Mouse (Mus musculus) liver, embryonic 14.5 days (tissue): ENCODE measurements around the gene Sec22a.

Experiments
- CTCF ChIP-seq: IDR thresholded peaks from 2 replicates; pipeline ENCODE4 v1.5.1; 2016; ENCODE audit warnings: antibody characterized with exemption, low read depth, control low read depth
- EP300 ChIP-seq: IDR thresholded peaks from 2 replicates; pipeline ENCODE4 v1.6.1; 2016; ENCODE audit warnings: antibody characterized with exemption, low read depth

DNA sequence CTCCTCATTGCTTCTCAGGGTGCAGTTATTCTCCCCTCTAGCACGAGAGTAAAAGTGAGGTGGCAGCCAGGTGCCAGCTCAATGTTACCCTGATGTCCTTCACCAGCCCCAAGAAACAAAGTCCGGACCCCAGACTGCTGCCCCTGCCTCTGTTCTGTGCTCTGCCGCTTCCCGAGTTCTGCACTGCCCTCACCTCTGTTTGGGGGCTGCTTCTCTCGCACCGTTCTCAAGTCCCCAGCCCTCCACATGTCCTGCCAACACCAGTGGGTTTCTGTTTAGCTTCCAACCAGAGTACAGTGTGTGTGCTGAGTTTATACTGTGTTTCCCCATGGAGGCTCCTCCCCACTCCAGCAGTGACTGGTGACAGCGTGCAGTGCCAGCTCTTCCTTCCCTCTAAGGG lies 58.5 kb downstream of the Sec22a start:
- no peak for TF ChIP-seq CTCF
- no peak for TF ChIP-seq EP300
